Mouse (Mus musculus) G1E (cell line): ENCODE measurements at regions not wholly inside any gene's neighbourhood (a gene's known extent, or its start where the extent isn't known, plus 50 kb on each side); places are given as distances from the start of the nearest gene placed in this dataset.

Source experiments
- ATAC-seq: 2 replicates; pipeline ENCODE4 v1.8.0; 2016; ENCODE audit warnings: mild to moderate bottlenecking; ENCODE audit not compliant: insufficient number of reproducible peaks, poor library complexity, low FRiP score, severe bottlenecking; ENCODE audit errors: extremely low read depth
- DNase-seq: peaks from one replicate; pipeline ENCODE4 v3.0.0; 2012; ENCODE audit warnings: low spot score
- H3K27me3 ChIP-seq: 2 replicates; pipeline ENCODE4 v1.6.1; 2012; ENCODE audit warnings: mild to moderate bottlenecking, low read length, inconsistent platforms; ENCODE audit not compliant: insufficient read depth
- H3K36me3 ChIP-seq: replicated peaks from 2 replicates; pipeline ENCODE3; 2012; ENCODE audit warnings: mild to moderate bottlenecking, inconsistent platforms
- H3K4me1 ChIP-seq: 2 replicates; pipeline ENCODE4 v1.6.1; 2012; ENCODE audit warnings: low read depth, low read length, inconsistent platforms, mixed read lengths; ENCODE audit not compliant: insufficient read depth
- H3K4me3 ChIP-seq: 2 replicates; pipeline ENCODE4 v1.5.1; 2012; ENCODE audit warnings: low read depth, mild to moderate bottlenecking, inconsistent platforms, low read length, moderate library complexity, mixed read lengths
- H3K9me3 ChIP-seq: replicated peaks from 2 replicates; pipeline ENCODE4 v1.6.1; 2012; ENCODE audit warnings: inconsistent platforms
- CTCF ChIP-seq: IDR thresholded peaks from 2 replicates; pipeline ENCODE4 v1.5.1; 2012; ENCODE audit warnings: low read depth, low read length, inconsistent platforms, mixed read lengths
- GATA1 ChIP-seq: IDR thresholded peaks from 2 replicates; pipeline ENCODE4 v1.6.1; 2012; ENCODE audit warnings: borderline replicate concordance, low read length, inconsistent platforms, mixed read lengths
- GATA2 ChIP-seq: IDR thresholded peaks from 2 replicates; pipeline ENCODE4 v1.6.1; 2012; ENCODE audit warnings: low read depth, low read length, inconsistent platforms, borderline replicate concordance
- POLR2AphosphoS5 ChIP-seq: IDR thresholded peaks from 2 replicates; pipeline ENCODE4 v1.6.1; 2012; ENCODE audit warnings: low read depth, low read length, inconsistent platforms; ENCODE audit not compliant: insufficient replicate concordance
- TAL1 ChIP-seq: conservative IDR thresholded peaks from 2 replicates; pipeline ENCODE4 v1.6.1; 2012; ENCODE audit warnings: low read depth, low read length, inconsistent platforms, mixed read lengths

- ATAC-seq (no peak), DNase-seq (no peak)
- no peak for TF ChIP-seq POLR2AphosphoS5
- no peak for TF ChIP-seq GATA1
- TF ChIP-seq CTCF: no peak
- TF ChIP-seq GATA2: no peak
- no peak for TF ChIP-seq TAL1
- H3K36me3 ChIP-seq: no peaks in the 10 kb centered on the region
- peaks cover 18% of the 10 kb centered on the region for H3K27me3 ChIP-seq
- H3K9me3 ChIP-seq: no peaks in the 10 kb centered on the region
- H3K4me1 ChIP-seq: peaks cover 4% of the 10 kb centered on the region
- no peak overlapping the region for H3K4me3 ChIP-seq
These were observed 59.7 kb upstream of the Lrig1 start for GRCm38 (mm10) chr6:94759649-94760048.

DNA sequence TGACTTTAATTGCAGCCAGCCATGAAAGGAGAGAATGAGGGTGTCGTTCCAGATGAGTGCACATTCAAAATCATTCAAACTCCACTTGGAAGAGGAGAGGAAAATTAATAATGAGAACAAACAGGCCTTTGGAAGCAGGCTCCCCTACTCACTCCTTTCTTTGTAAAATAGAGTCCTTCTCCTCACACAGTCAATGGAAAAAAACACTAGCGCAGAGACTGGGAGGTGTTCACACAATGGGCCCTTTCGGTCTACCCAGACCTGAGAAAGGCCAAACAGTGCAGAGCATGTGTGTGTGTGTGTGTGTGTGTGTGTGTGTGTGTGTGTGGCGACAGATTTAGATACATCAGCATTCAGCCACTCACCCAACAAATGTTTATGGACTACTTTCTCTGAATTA, 56.0 kb upstream of the Lrig1 start:
- no peaks in the 10 kb centered on the region for H3K9me3 ChIP-seq
- TF ChIP-seq POLR2AphosphoS5: no peak
- no peak for TF ChIP-seq GATA2
- TF ChIP-seq CTCF: no peak
- no peak for TF ChIP-seq GATA1
- no peak for TF ChIP-seq TAL1
- peaks cover 22% of the 10 kb centered on the region for H3K27me3 ChIP-seq
- peaks cover 4% of the 10 kb centered on the region for H3K4me1 ChIP-seq
- no peak for DNase-seq
- ATAC-seq: no peak
- no peak overlapping the region for H3K4me3 ChIP-seq
- no peaks in the 10 kb centered on the region for H3K36me3 ChIP-seq

- Histone ChIP-seq H3K9me3 (no peaks in the 10 kb centered on the region), H3K27me3 (peaks cover 16% of the 10 kb centered on the region), H3K36me3 (no peaks in the 10 kb centered on the region), H3K4me1 (peaks cover 4% of the 10 kb centered on the region), H3K4me3 (no peak overlapping the region)
- ATAC-seq (no peak), DNase-seq (no peak)
- TF ChIP-seq CTCF: no peak
- no peak for TF ChIP-seq POLR2AphosphoS5
- TF ChIP-seq GATA1: no peak
- no peak for TF ChIP-seq TAL1
These were observed 55.4 kb upstream of the Lrig1 start for GRCm38 (mm10) chr6:94755297-94755831.

GRCm38 (mm10) chr6:94754522-94754921, 54.6 kb upstream of the Lrig1 start:
- no peak overlapping the region for H3K4me3 ChIP-seq
- TF ChIP-seq POLR2AphosphoS5 (no peak), CTCF (no peak)
- DNase-seq (no peak), ATAC-seq (no peak)
- no peaks in the 10 kb centered on the region for H3K9me3 ChIP-seq
- H3K4me1 ChIP-seq: peaks cover 4% of the 10 kb centered on the region
- peaks cover 16% of the 10 kb centered on the region for H3K27me3 ChIP-seq
- no peaks in the 10 kb centered on the region for H3K36me3 ChIP-seq

DNA sequence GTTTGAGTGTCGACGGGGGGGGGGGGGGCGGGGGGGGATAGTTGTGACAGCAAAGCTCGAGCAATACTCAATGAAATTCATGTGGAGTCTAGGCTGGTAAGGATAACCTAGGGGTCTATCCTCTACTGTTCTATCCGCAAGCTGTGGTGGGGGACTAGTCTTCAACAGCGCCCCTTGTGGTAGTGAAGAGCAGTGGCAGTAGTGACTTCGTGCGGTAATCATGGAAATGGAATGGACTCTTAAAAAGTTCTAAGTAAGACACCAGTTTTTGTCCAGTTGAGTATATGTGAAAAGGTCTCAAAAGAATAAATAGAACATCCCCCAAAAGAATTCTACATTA, 51.1 kb upstream of the Lrig1 start:
- ATAC-seq (no peak), DNase-seq (no peak)
- TF ChIP-seq GATA2 (no peak), CTCF (peak; percentile 59)
- H3K4me3 ChIP-seq: no peak overlapping the region
- no peaks in the 10 kb centered on the region for H3K9me3 ChIP-seq
- H3K27me3 ChIP-seq: peaks cover 25% of the 10 kb centered on the region
- H3K4me1 ChIP-seq: no peaks in the 10 kb centered on the region
- H3K36me3 ChIP-seq: no peaks in the 10 kb centered on the region

GRCm38 (mm10) chr6:94750228-94751100, 50.5 kb upstream of the Lrig1 start:
- H3K27me3 ChIP-seq: peaks cover 25% of the 10 kb centered on the region
- no peak for TF ChIP-seq POLR2AphosphoS5
- TF ChIP-seq TAL1: no peak
- TF ChIP-seq GATA1: no peak
- no peak for TF ChIP-seq GATA2
- TF ChIP-seq CTCF: no peak
- no peaks in the 10 kb centered on the region for H3K9me3 ChIP-seq
- no peak for DNase-seq
- ATAC-seq: no peak
- no peak overlapping the region for H3K4me3 ChIP-seq
- H3K36me3 ChIP-seq: no peaks in the 10 kb centered on the region
- no peaks in the 10 kb centered on the region for H3K4me1 ChIP-seq
